Mouse (Mus musculus): ENCODE measurements at regions not wholly inside any gene's neighbourhood (a gene's known extent, or its start where the extent isn't known, plus 50 kb on each side); places are given as distances from the start of the nearest gene placed in this dataset.

DNA sequence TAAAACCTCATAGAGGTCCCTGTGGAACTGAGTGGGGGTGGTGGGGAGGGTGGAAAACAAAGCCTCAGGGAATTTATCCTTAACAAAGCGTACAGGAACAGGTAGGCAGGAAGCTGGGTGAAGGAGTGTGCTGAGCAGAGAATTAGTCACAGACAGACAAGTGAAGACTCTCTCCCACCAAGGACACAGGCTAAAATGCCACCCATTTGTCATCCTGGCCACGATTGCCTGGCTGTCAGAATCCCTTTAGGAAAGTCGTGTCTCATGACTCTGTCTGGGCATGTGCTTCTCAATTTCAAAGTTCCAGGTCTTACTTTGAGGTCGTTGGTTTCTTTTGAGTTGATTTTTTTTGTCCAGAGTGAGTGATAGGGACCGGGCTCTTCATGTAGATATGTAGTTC lies 100.2 kb downstream of the Asb1 start:
- no peak for TF ChIP-seq CTCF (conservative IDR thresholded peaks at IDR 0.05; ENCODE audit: insufficient read depth, insufficient read length, low read depth, low read length)
- TF ChIP-seq POLR2A (IDR thresholded peaks at IDR 0.05; ENCODE audit: low read depth, low read length): no peak
